Mouse (Mus musculus) kidney, adult 2 months (tissue): Measurements from ENCODE around the gene Dpp9. TPM values are rescaled to one million over a fixed set of nuclear protein-coding genes. Genes with fewer than 3 reads are reported as not detected.
A peak's percentile ranks its signal among the peaks of the same experiment; 100 is the strongest.

ENCODE experiments used
- DNase-seq: peaks from one replicate; pipeline ENCODE4 v3.0.0; 2021
- H3K27ac ChIP-seq: fragments of 200-500 bp; 2 replicates; pipeline ENCODE4 v1.5.1; 2012; ENCODE audit warnings: low read depth, low read length, control low read depth, inconsistent platforms; ENCODE audit not compliant: insufficient read depth
- H3K27me3 ChIP-seq: fragments of 200-500 bp; replicated peaks from 2 replicates; pipeline ENCODE4 v1.6.1; 2012; ENCODE audit warnings: mild to moderate bottlenecking, moderate library complexity, low read length, inconsistent platforms; ENCODE audit not compliant: control insufficient read depth, insufficient read depth
- H3K36me3 ChIP-seq: fragments of 200-500 bp; 2 replicates; pipeline ENCODE4 v1.6.1; 2012; ENCODE audit warnings: mild to moderate bottlenecking, moderate library complexity, low read length, inconsistent platforms; ENCODE audit not compliant: control insufficient read depth, insufficient read depth
- H3K4me1 ChIP-seq: fragments of 200-500 bp; 2 replicates; pipeline ENCODE4 v1.6.1; 2011; ENCODE audit warnings: low read length; ENCODE audit not compliant: control insufficient read depth, insufficient read depth
- H3K4me3 ChIP-seq: fragments of 200-500 bp; 2 replicates; pipeline ENCODE4 v1.5.1; 2011; ENCODE audit warnings: mild to moderate bottlenecking, low read depth, low read length, control low read depth; ENCODE audit not compliant: insufficient read depth
- CTCF ChIP-seq: fragments of 200-500 bp; conservative IDR thresholded peaks from 2 replicates; pipeline ENCODE4 v1.5.1; 2011; ENCODE audit warnings: low read depth, mild to moderate bottlenecking, control low read depth, low read length, moderate library complexity, mixed read lengths; ENCODE audit not compliant: insufficient read depth, insufficient read length
- POLR2A ChIP-seq: fragments of 200-500 bp; IDR thresholded peaks from one replicate; pipeline ENCODE4 v1.6.1; 2011; ENCODE audit warnings: low read depth, low read length, control low read depth
- WGBS: fragments of 180-500 bp; shearing (Covaris S2); methylation state at CpG from one replicate; pipeline ENCODE4 v1.1.7; 2018; 5-methylcytosine and 5-hydroxymethylcytosine counted together
- polyA plus RNA-seq: library from polyadenylated mRNA; depleted of rRNA; stranded (reverse); fragments of >200 nt; gene quantifications from 2 replicates; pipeline ENCODE4 v1.2.3, GENCODE M21; 2012

The Dpp9 gene
- polyA plus RNA-seq, 1 experiment, result 35.6 TPM

DNA sequence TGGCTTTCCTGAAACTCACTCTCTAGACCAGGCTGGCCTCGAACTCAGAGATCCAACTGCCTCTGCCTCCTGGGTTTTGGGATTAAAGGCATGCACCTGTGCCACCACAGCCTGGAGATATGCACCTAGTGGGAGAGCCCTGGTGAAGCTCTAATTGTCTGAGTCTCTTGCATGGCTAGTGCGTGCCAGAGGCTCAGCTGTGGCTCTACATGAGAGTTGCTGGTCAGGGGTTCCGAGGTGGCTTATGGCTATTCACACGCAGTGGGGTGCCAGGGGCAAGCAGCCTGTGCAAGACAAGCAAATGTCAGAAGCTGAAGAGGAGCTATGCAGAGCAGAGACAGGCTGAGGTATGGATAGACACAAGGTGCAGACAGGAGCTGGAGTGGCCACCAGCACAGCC, 36.0 kb upstream of the Dpp9 start:
- no peak overlapping the region for H3K4me3 ChIP-seq
- DNase-seq, result no peak
- peaks cover 7% of the 10 kb centered on the region for H3K4me1 ChIP-seq
- TF ChIP-seq POLR2A, result no peak
- TF ChIP-seq CTCF, result no peak
- H3K36me3 ChIP-seq, result no peaks in the 10 kb centered on the region
- H3K27ac ChIP-seq, result no peak overlapping the region
- 90% methylated on average over 4 of the region's 4 CpGs for WGBS
- no peaks in the 10 kb centered on the region for H3K27me3 ChIP-seq

DNA sequence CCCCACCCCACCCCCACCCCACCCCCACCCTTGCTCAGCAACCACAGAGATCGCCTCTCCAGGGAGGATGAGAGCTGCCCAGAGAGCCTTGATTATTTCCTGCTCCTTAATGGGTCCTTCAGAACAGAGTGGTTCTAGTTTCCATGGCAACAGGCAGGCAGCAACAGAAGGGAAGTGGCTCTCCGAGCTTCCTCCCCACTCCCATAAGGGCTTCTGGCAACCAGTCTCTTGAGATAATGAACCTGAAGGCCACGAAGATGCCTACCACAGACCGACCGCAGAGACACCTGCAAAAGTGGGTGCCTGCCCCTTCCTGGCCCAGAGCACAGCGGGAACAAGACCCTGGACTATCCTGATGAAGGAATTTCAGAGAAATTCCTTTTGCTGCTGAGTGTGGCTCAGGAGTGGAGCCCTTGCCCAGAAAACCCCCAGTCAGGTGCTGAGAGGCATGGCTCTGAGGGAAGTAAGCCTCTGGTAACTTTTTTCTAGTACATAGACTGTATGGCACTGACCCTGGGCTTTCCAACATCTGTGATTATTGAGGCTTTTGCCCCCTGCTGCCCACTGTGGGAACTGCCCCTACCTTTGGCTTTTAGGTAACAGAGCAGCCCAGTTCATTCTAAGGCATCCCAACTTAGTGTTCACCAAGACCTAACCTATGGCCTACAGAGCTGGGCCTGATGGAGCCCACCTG, 32.6 kb upstream of the Dpp9 start:
- Histone ChIP-seq H3K4me3 (no peak overlapping the region), H3K27me3 (no peaks in the 10 kb centered on the region), H3K36me3 (no peaks in the 10 kb centered on the region), H3K4me1 (no peaks in the 10 kb centered on the region), H3K27ac (no peak overlapping the region)
- peak; percentile 84 for DNase-seq
- 25% methylated on average over 6 of the region's 6 CpGs for WGBS
- peak; percentile 80 for TF ChIP-seq CTCF
- TF ChIP-seq POLR2A, result no peak

DNA sequence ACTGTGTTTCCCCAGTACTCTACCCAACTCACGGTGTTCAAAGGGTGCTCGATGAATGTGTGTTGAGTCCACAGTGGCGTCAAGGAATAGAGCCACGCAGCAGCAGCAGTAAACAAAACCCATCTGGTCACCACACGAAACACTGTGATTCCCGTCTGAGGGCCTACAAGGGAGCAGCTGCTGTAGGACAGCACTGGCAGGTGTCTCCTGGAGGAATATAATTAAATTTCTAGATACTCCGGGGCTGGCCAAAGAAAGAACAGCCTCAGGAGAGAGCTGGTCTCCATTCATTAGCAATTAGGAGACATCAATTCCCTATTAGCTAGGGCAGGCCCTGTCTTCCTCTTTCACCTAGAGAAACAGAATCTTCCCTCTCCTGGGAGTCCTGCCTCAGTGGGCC, 26.9 kb upstream of the Dpp9 start:
- no peak overlapping the region for H3K4me3 ChIP-seq
- no peaks in the 10 kb centered on the region for H3K4me1 ChIP-seq
- TF ChIP-seq CTCF (no peak), POLR2A (no peak)
- no peak overlapping the region for H3K27ac ChIP-seq
- no peak for DNase-seq
- WGBS, result 68% methylated on average over 7 of the region's 7 CpGs
- no peaks in the 10 kb centered on the region for H3K27me3 ChIP-seq
- H3K36me3 ChIP-seq, result no peaks in the 10 kb centered on the region

DNA sequence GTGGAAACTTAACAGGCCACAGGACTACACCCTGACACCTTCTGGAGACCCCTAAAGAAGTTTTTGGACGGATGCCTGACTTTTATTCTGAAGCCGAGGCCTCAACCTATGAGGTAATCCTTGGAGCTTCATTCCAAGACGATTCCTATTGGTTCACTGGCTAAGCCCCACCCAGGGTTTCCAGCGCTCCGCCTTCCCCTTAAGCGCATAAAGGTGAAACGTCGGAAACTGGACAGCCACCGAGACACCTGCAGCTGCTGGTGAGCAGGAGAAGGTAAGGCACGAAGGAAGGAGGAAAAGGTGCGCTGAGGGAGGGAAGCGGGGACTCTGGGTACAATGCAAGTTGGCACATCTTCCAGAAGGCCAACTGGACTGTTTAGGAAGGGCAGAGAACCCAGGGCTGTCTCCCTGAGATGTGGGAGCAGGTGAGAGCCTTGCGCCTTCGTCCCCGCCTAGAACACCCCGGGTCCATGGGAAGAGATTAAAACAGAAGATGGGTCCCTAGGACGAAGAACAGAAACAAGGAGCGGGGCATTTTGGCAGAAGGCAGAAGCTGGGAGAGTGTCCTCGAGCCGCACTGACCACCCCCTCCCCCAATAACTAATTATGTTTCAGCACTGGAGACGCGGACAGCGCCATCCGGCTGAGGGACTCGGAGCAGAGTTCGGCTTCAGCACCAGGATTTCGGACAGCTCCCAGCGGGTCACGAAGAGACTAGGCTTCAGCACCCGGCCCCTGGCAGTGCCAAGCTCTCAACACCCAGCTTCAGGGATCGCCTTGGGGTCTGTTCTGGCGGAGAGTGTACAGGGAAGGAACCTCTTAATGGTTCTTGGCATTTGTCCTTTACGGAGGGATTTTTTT, 23.1 kb upstream of the Dpp9 start:
- TF ChIP-seq CTCF (0 out of 2 replicates have a peak, but pooled peaks have one; percentile 25), POLR2A (no peak)
- Histone ChIP-seq H3K36me3 (no peaks in the 10 kb centered on the region), H3K4me1 (no peaks in the 10 kb centered on the region), H3K27ac (no peak overlapping the region), H3K4me3 (no peak overlapping the region), H3K27me3 (no peaks in the 10 kb centered on the region)
- WGBS, result 2% methylated on average over 33 of the region's 33 CpGs
- peak; percentile 86 for DNase-seq

DNA sequence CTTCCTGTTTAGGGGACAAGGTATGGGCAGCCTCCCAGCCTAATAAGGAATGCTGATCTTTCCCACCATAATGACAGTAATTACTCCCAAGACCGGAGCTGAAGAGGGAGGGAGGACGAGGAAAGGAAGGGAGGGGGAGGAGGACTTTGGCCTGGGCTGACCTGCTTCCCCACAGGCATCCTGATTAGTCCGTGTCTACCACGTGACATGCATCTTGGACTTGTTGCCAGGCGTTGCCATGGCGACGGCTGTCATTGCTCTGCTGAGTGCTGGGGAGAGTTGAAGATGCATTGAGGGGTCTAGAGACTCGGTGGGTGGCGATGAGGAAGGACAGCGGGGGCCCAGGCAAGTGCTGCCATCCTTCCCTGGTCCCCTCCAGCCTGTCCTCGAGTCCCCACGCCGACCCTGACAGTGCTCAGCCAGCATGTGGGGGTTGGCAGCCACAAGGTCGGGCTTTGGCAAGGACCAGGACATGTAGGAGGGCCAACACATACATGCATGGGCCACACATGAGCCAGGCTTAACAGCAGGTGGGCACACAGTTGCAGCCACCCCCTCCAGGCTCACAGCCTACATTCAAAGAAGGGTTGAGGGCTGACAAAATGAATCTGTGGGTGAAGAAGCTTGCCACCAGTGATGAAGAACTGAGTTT, 15.2 kb upstream of the Dpp9 start:
- H3K36me3 ChIP-seq, result no peaks in the 10 kb centered on the region
- no peak overlapping the region for H3K27ac ChIP-seq
- WGBS, result 3% methylated on average over 14 of the region's 14 CpGs
- H3K4me3 ChIP-seq, result no peak overlapping the region
- H3K27me3 ChIP-seq, result no peaks in the 10 kb centered on the region
- peak; percentile 82 for DNase-seq
- no peaks in the 10 kb centered on the region for H3K4me1 ChIP-seq
- TF ChIP-seq POLR2A (no peak), CTCF (no peak)

DNA sequence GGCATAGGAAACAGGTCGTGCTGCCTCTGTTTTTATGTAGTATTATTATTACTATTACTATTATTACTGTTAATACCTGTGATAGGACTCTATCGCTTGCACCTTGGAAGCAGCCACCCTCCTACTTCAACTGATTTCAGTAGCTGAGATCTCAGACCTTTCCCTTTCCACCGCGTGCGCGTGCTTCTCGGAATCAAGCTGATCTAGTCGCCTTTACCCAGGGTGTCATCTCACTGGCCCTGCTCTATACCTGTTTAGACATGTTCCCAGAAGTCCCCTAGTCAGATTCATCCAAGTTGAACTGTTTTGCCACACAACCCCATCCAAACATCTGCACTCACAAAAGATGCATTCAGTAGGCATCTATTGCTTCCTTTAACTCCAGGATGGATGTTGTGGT, 14.7 kb upstream of the Dpp9 start:
- TF ChIP-seq CTCF (no peak), POLR2A (no peak)
- DNase-seq, result no peak
- WGBS, result 51% methylated on average over 8 of the region's 8 CpGs
- H3K27ac ChIP-seq, result no peak overlapping the region
- no peaks in the 10 kb centered on the region for H3K27me3 ChIP-seq
- no peaks in the 10 kb centered on the region for H3K36me3 ChIP-seq
- H3K4me3 ChIP-seq, result no peak overlapping the region
- no peaks in the 10 kb centered on the region for H3K4me1 ChIP-seq

DNA sequence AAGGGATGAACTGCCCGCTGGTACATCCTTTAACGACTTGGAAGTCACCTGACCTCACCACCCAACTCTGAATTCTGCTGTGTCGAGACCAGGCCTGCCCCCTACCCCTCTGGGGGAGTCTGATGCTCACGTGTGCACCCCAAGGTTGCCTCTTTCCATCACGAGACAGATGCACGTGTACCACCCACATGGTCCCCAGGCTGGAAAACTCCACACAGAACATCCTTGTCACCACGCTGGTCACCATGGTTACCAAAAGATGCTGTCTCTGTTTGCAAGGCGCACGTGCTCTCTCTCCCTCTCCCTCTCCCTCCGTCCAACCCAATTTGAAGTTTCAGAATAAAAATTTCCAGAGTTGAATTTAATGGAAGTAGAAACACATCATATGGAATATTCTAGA, 11.2 kb upstream of the Dpp9 start:
- Histone ChIP-seq H3K36me3 (no peaks in the 10 kb centered on the region), H3K27me3 (no peaks in the 10 kb centered on the region), H3K27ac (no peak overlapping the region), H3K4me3 (no peak overlapping the region), H3K4me1 (no peaks in the 10 kb centered on the region)
- DNase-seq, result no peak
- WGBS, result 59% methylated on average over 10 of the region's 10 CpGs
- TF ChIP-seq POLR2A, result no peak
- no peak for TF ChIP-seq CTCF
